Mouse (Mus musculus) heart, embryonic 14.5 days (tissue): Measurements from ENCODE around the gene Pcca. TPM values are rescaled to one million over a fixed set of nuclear protein-coding genes. Genes with fewer than 3 reads are reported as not detected.
A peak's percentile ranks its signal among the peaks of the same experiment; 100 is the strongest.

ENCODE experiments used
- ATAC-seq: fragments of 200-750 bp; cut with Nextera tagmentation; 2 replicates; pipeline ENCODE4 v1.8.0; 2017; ENCODE audit warnings: low read depth, moderate TSS enrichment; ENCODE audit not compliant: insufficient number of reproducible peaks, insufficient read depth, low FRiP score
- H3K27ac ChIP-seq, 2 experiments: fragments of 200-500 bp in 1 of 2; fragments of 300-500 bp in 1 of 2; sonication (generic) in 1 of 2; replicated peaks in 1 of 2; 2 replicates each; pipeline ENCODE4 v1.5.1; 2012 to 2014; ENCODE audit warnings: low read depth in 2 of 2, low read length in 2 of 2, control low read depth in 1 of 2, mild to moderate bottlenecking in 1 of 2, mixed read lengths in 1 of 2; ENCODE audit not compliant: control insufficient read depth in 1 of 2, insufficient read depth in 1 of 2
- H3K27me3 ChIP-seq: fragments of 300-500 bp; sonication (generic); 2 replicates; pipeline ENCODE4 v1.6.1; 2014; ENCODE audit warnings: mild to moderate bottlenecking, low read length, control low read depth; ENCODE audit not compliant: control insufficient read depth, insufficient read depth
- H3K36me3 ChIP-seq: fragments of 300-500 bp; sonication (generic); 2 replicates; pipeline ENCODE4 v1.6.1; 2014; ENCODE audit warnings: mild to moderate bottlenecking, control low read depth, low read length, mixed read lengths; ENCODE audit not compliant: control insufficient read depth, insufficient read depth
- H3K4me1 ChIP-seq, 2 experiments: fragments of 200-500 bp in 1 of 2; fragments of 300-500 bp in 1 of 2; sonication (generic) in 1 of 2; 2 replicates each; pipeline ENCODE4 v1.6.1; 2012 to 2014; ENCODE audit warnings: low read length in 2 of 2, control low read depth in 1 of 2, mixed read lengths in 1 of 2; ENCODE audit not compliant: control insufficient read depth in 2 of 2, insufficient read depth in 2 of 2
- H3K4me2 ChIP-seq: fragments of 300-500 bp; sonication (generic); 2 replicates; pipeline ENCODE4 v1.6.1; 2014; ENCODE audit warnings: mild to moderate bottlenecking, low read length
- H3K4me3 ChIP-seq, 2 experiments: fragments of 200-500 bp in 1 of 2; fragments of 300-500 bp in 1 of 2; sonication (generic) in 1 of 2; 2 replicates each; pipeline ENCODE4 v1.5.1; 2012 to 2014; ENCODE audit warnings: low read length in 2 of 2, mild to moderate bottlenecking in 2 of 2, control low read depth in 1 of 2, low read depth in 1 of 2, moderate library complexity in 1 of 2; ENCODE audit not compliant: control insufficient read depth in 1 of 2, insufficient read depth in 1 of 2
- H3K9ac ChIP-seq: fragments of 300-500 bp; sonication (generic); 2 replicates; pipeline ENCODE4 v1.6.1; 2014; ENCODE audit warnings: mild to moderate bottlenecking, low read length
- H3K9me3 ChIP-seq: fragments of 300-500 bp; sonication (generic); 2 replicates; pipeline ENCODE4 v1.6.1; 2016; ENCODE audit warnings: low read length, control low read depth; ENCODE audit not compliant: control insufficient read depth
- WGBS: fragments of 180-500 bp; shearing (Covaris S2); extraction: QIAGEN DNeasy Blood & Tissue Kit; methylation state at CpG from one replicate; pipeline ENCODE4 v1.1.7; 2014; 5-methylcytosine and 5-hydroxymethylcytosine counted together
- polyA plus RNA-seq: library from polyadenylated mRNA; unstranded; fragments of >200 nt; fragmentation: Nextera tagmentation; extraction: Ambion mirVana; gene quantifications from 2 replicates; pipeline ENCODE4 v1.2.1, GENCODE M21; 2014

Pcca gene
- polyA plus RNA-seq, 1 experiment from 2014 or later = 28.9 TPM

DNA sequence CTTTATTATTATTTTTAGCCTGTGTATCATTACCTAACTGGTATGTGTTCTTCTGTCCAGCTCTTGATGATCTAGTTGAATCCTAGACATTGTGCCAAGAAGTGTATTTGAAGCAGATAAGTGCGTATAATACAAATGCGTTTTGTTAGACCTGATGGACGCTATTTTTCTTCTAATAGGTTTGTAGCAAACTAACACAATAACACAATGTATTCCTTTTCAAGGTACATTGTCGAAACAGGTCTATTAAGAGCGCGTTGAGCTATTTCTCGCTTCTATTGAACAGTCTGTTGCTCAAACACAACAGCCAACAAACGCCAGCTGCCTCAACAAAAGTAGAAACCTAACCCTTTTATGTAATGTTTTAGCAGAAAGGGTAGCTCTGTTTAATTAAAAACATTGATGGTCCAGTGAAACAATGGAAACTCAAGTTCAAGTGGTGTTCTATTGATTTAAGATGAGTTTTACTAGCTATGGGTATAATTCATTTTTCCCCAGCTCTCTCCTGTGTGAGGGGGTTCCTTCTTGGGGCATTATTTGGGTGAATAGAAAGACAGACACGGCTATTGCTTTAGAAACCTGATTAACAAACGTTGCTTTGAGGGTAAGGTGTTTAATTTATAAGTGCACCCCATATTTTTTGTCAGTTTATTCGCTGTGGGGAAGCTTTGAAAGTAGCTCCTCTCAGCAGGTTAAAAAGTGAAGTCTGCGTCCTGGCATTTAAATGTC is 44.3 kb upstream of the Pcca start:
- no peaks in the 10 kb centered on the region for H3K36me3 ChIP-seq
- 7% methylated on average over 12 of the region's 12 CpGs for WGBS
- peak overlapping the region in 1 of 2 experiments; percentile 28; a peak in 1 of 4 replicates for H3K4me3 ChIP-seq

GRCm38 (mm10) chr14:122490441-122491328 is 43.4 kb upstream of the Pcca start, which contains the start of gene Gm10837:
Gene Gm10837, plus strand, starts transcription at chr14:122490586.
- no peak within 1 kb of the TSS for H3K9ac ChIP-seq
- 2% methylated on average over 47 of the region's 51 CpGs for WGBS
- H3K4me1 ChIP-seq = peaks cover 0 to 7% of the 10 kb centered on the region in 2 experiments; a peak in 2 of 4 replicates
- peak within 1 kb of the TSS; percentile 54 for H3K4me2 ChIP-seq
- H3K9me3 ChIP-seq = 0 out of 2 replicates have a peak, but pooled peaks cover 3% of the 10 kb centered on the region
- H3K27me3 ChIP-seq = peaks cover 73% of the 10 kb centered on the region
- H3K27ac ChIP-seq = no peak within 1 kb of the TSS
- no peak for ATAC-seq
- H3K36me3 ChIP-seq = no peaks in the 10 kb centered on the region
- peak within 1 kb of the TSS; percentile 0 to 28; a peak in 2 of 4 replicates for H3K4me3 ChIP-seq

More for the DNA sequence above, 44.3 kb upstream of the Pcca start:
- peaks cover 0 to 7% of the 10 kb centered on the region in 2 experiments; a peak in 2 of 4 replicates for H3K4me1 ChIP-seq
- no peak for ATAC-seq
- H3K4me2 ChIP-seq = no peak overlapping the region
- no peak overlapping the region for H3K27ac ChIP-seq
- H3K9me3 ChIP-seq = 0 out of 2 replicates have a peak, but pooled peaks cover 3% of the 10 kb centered on the region
- no peak overlapping the region for H3K9ac ChIP-seq
- H3K27me3 ChIP-seq = peaks cover 81% of the 10 kb centered on the region

- Histone ChIP-seq H3K9me3 (0 out of 2 replicates have a peak, but pooled peaks cover 3% of the 10 kb centered on the region), H3K27ac (no peak overlapping the region), H3K27me3 (peaks cover 65% of the 10 kb centered on the region), H3K4me1 (peaks cover 0 to 7% of the 10 kb centered on the region in 2 experiments; a peak in 2 of 4 replicates), H3K4me2 (no peak overlapping the region), H3K36me3 (no peaks in the 10 kb centered on the region), H3K9ac (no peak overlapping the region), H3K4me3 (no peak overlapping the region)
- 78% methylated on average over 6 of the region's 6 CpGs for WGBS
- no peak for ATAC-seq
Observed at GRCm38 (mm10) chr14:122491521-122491920, 42.6 kb upstream of the Pcca start.

DNA sequence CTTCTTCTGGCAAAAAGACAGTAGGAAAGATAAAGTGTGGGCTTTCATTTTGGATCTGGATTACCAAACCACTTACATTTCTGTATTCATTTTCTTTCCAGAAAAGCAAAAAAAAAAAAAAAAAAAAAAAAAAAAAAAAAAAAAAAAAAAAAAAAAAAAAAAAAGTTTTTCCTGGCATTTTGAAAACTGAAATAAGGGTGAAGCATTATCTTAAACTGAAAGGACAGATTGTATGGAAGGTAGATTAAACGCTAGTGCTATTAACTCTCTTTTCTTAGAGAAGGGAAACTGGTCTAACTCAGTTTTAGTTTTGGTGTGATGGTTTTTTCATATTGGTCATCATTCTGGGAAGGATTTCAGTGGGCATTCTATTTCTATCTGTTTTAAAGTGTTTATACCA is 42.1 kb upstream of the Pcca start:
- Histone ChIP-seq H3K27ac (no peak overlapping the region), H3K4me2 (no peak overlapping the region), H3K4me1 (peaks cover 0 to 7% of the 10 kb centered on the region in 2 experiments; a peak in 2 of 4 replicates), H3K4me3 (no peak overlapping the region), H3K9ac (no peak overlapping the region), H3K27me3 (peaks cover 60% of the 10 kb centered on the region), H3K9me3 (0 out of 2 replicates have a peak, but pooled peaks cover 3% of the 10 kb centered on the region), H3K36me3 (no peaks in the 10 kb centered on the region)
- no peak for ATAC-seq
- WGBS = 59% methylated on average over 1 of the region's 1 CpGs

DNA sequence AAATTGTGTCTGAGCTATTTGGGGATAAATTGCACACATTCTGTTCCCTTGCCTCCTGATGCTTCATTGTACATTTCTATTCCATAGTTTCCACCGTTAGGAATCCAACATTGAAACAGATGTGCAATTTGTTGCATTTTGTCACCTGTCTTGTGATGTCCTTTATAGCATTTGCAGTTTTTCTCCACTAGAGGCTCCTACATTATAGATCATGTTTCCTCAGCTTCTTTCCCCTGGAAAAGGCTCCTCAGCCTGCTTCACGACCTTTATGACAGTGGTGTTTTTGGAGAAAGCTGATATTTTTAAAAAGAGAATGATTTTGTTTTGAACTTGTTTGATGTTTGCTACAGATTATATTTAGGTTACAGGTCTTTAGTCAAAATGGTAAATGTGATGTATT is 25.1 kb upstream of the Pcca start:
- no peaks in the 10 kb centered on the region for H3K4me1 ChIP-seq
- ATAC-seq = no peak
- H3K4me3 ChIP-seq = no peak overlapping the region
- WGBS = 21% methylated on average over 2 of the region's 2 CpGs
- no peaks in the 10 kb centered on the region for H3K9me3 ChIP-seq
- no peaks in the 10 kb centered on the region for H3K36me3 ChIP-seq
- H3K9ac ChIP-seq = no peak overlapping the region
- no peak overlapping the region for H3K27ac ChIP-seq
- H3K4me2 ChIP-seq = no peak overlapping the region
- H3K27me3 ChIP-seq = no peaks in the 10 kb centered on the region

DNA sequence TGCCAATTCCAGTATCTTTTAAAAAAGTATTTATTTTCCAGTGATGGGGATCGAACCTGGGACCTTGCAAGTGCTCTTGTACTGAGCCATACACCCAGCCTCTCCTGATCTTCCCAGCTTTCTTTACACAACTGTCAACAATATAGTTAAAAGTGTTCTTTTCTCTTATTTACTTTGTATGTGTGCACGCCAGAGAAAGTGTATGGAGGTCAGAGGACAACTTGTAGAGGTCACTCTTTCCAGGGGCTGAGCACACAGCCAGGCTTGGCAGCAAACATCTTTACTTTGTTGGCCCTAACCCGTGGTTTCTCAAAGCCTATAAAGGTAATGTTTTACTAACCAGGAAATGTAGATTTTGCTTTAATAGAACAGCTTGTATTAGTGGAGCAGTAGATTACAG is 22.6 kb upstream of the Pcca start:
- H3K9ac ChIP-seq = no peak overlapping the region
- H3K27me3 ChIP-seq = no peaks in the 10 kb centered on the region
- H3K4me2 ChIP-seq = no peak overlapping the region
- WGBS = 71% methylated on average over 3 of the region's 3 CpGs
- H3K9me3 ChIP-seq = no peaks in the 10 kb centered on the region
- no peak for ATAC-seq
- no peak overlapping the region for H3K4me3 ChIP-seq
- H3K27ac ChIP-seq = no peak overlapping the region
- H3K36me3 ChIP-seq = no peaks in the 10 kb centered on the region
- no peaks in the 10 kb centered on the region for H3K4me1 ChIP-seq

GRCm38 (mm10) chr14:122513511-122514036 is 20.6 kb upstream of the Pcca start:
- Histone ChIP-seq H3K27me3 (no peaks in the 10 kb centered on the region), H3K36me3 (no peaks in the 10 kb centered on the region), H3K4me1 (no peaks in the 10 kb centered on the region), H3K4me2 (no peak overlapping the region), H3K9ac (no peak overlapping the region), H3K9me3 (no peaks in the 10 kb centered on the region), H3K27ac (no peak overlapping the region), H3K4me3 (no peak overlapping the region)
- WGBS = 59% methylated on average over 1 of the region's 1 CpGs
- no peak for ATAC-seq
